Mouse (Mus musculus): ENCODE results near the gene Timm10b.

Gene Timm10b

DNA sequence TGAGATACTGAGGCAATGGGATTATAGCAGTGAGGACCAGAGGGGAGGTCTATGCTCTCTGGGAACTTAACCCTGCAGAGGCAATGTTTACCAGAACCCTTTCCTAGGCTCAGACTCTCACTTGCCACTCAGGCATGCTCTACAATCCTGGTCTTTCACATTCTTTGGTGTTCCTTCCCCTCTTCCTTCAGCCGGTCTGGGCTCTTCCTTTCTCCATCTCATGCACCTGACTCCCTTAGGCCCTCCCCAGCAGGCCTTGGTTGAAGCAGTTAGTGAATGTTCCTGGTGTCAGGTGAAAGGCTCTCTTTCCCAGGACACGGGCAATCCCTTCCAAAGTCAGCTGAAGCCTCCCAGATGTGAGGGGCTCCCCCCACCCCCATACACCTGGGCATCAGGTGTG is at the start of gene Timm10b:
Gene Timm10b (plus strand): TSS at position 301 of the 400 bp plus-strand sequence.
- DNase-seq (ENCODE audit: low read depth, low spot score) = no peak
- H3K36me3 ChIP-seq (ENCODE audit: control insufficient read depth, insufficient read depth, low read length, poor library complexity, severe bottlenecking) = peaks cover 1% of the 10 kb centered on the region; the same call in 1 of the 2 replicates

GRCm38 (mm10) chr7:105590097-105590496 is 49.8 kb upstream of the Timm10b start:
- DNase-seq (ENCODE audit: low read depth, low spot score) = no peak
- no peaks in the 10 kb centered on the region for H3K36me3 ChIP-seq (ENCODE audit: control insufficient read depth, insufficient read depth, low read length, poor library complexity, severe bottlenecking)
- no peaks in the 10 kb centered on the region for H3K27me3 ChIP-seq (ENCODE audit: control insufficient read depth, insufficient read depth, low read length, poor library complexity, severe bottlenecking)

More for the DNA sequence above, at the start of gene Timm10b:
- no peaks in the 10 kb centered on the region for H3K27me3 ChIP-seq (ENCODE audit: control insufficient read depth, insufficient read depth, low read length, poor library complexity, severe bottlenecking)

DNA sequence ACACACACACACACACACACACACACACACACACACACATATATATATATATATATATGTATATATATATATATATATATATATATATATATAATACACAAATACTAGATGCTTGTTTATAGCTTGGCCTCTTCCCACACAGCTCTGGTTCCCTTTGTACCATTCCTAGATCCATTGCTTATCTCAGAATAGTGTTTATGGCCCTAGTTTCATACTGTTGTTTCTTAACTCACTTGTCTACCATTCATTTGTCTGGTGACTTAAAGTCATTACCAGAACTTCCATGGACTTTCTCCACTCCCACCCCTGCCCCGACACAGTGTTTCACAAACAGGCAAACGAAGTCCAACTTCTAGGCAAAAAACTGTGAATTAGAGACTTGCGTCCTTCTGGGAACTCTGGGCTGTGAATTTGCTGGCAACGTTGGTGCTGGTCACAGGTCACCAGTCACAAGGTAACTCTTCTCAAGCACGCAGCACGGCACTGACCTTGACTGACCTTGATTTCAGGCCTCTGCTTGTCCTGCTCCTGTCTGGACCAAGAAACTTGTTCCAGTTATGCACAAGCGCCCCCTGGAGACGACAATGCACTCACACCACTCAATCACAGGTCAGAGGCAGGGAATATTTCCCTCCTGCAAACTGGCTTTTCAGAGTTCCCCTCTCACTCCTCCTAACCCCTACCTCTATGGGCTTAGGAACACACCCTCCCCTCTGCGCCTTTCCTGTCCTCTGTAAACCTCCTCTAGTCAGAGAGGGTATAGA is 36.8 kb upstream of the Timm10b start:
- DNase-seq (ENCODE audit: low read depth, low spot score) = peak; percentile 74
- H3K27me3 ChIP-seq (ENCODE audit: control insufficient read depth, insufficient read depth, low read length, poor library complexity, severe bottlenecking) = no peaks in the 10 kb centered on the region

DNA sequence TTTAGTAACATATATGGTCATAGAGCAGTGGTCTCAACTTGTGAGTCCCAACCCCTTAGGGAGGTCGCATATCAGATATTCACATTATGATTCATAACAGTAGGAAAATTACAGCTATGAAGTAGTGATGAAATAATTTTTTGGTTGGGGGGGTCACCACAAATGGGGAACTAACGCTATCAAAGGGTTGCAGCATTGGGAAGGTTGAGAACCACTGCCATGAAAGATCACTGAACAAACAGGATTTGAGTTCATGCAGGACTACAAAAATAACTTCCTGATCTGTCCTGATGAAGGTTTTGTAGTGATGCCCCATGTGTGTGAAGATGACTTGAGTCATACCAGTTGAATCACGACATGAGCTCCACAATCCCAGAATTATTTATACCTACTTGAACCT is 31.4 kb upstream of the Timm10b start:
- H3K36me3 ChIP-seq (ENCODE audit: control insufficient read depth, insufficient read depth, low read length, poor library complexity, severe bottlenecking) = no peaks in the 10 kb centered on the region
- H3K27me3 ChIP-seq (ENCODE audit: control insufficient read depth, insufficient read depth, low read length, poor library complexity, severe bottlenecking) = no peaks in the 10 kb centered on the region
- no peak for DNase-seq (ENCODE audit: low read depth, low spot score)

More for the DNA sequence above, 36.8 kb upstream of the Timm10b start:
- H3K36me3 ChIP-seq (ENCODE audit: control insufficient read depth, insufficient read depth, low read length, poor library complexity, severe bottlenecking) = no peaks in the 10 kb centered on the region

GRCm38 (mm10) chr7:105611767-105612166 is 28.1 kb upstream of the Timm10b start:
- Histone ChIP-seq H3K27me3 (ENCODE audit: control insufficient read depth, insufficient read depth, low read length, poor library complexity, severe bottlenecking) (no peaks in the 10 kb centered on the region), H3K36me3 (ENCODE audit: control insufficient read depth, insufficient read depth, low read length, poor library complexity, severe bottlenecking) (no peaks in the 10 kb centered on the region)
- DNase-seq (ENCODE audit: low read depth, low spot score) = no peak

- H3K27me3 ChIP-seq (ENCODE audit: control insufficient read depth, insufficient read depth, low read length, poor library complexity, severe bottlenecking) = no peaks in the 10 kb centered on the region
- no peaks in the 10 kb centered on the region for H3K36me3 ChIP-seq (ENCODE audit: control insufficient read depth, insufficient read depth, low read length, poor library complexity, severe bottlenecking)
- no peak for DNase-seq (ENCODE audit: low read depth, low spot score)
Observed at GRCm38 (mm10) chr7:105614400-105614799, 25.5 kb upstream of the Timm10b start.

DNA sequence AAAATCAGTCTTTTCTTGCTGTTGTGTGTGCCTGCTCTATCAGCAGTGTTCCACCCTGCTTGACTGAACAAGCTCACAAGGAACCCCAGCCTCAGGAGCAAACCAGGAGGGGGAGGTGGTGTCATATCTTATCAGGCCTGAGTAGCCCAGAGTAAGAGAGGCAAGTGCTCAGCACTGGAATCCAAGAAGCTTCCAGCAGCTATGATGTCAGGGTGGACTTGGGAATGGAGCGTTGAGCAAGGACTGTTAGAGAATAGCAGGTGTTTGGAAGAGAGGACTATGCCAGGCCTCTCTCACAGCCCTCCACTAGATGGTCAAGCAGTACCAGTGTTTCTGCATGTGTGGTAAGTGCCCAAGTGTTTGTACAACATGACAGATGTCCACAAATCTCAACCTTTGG is 24.1 kb upstream of the Timm10b start:
- Histone ChIP-seq H3K36me3 (ENCODE audit: control insufficient read depth, insufficient read depth, low read length, poor library complexity, severe bottlenecking) (no peaks in the 10 kb centered on the region), H3K27me3 (ENCODE audit: control insufficient read depth, insufficient read depth, low read length, poor library complexity, severe bottlenecking) (no peaks in the 10 kb centered on the region)
- DNase-seq (ENCODE audit: low read depth, low spot score) = no peak

- no peak for DNase-seq (ENCODE audit: low read depth, low spot score)
- Histone ChIP-seq H3K27me3 (ENCODE audit: control insufficient read depth, insufficient read depth, low read length, poor library complexity, severe bottlenecking) (no peaks in the 10 kb centered on the region), H3K36me3 (ENCODE audit: control insufficient read depth, insufficient read depth, low read length, poor library complexity, severe bottlenecking) (no peaks in the 10 kb centered on the region)
Observed at GRCm38 (mm10) chr7:105616561-105616960, 23.3 kb upstream of the Timm10b start.

DNA sequence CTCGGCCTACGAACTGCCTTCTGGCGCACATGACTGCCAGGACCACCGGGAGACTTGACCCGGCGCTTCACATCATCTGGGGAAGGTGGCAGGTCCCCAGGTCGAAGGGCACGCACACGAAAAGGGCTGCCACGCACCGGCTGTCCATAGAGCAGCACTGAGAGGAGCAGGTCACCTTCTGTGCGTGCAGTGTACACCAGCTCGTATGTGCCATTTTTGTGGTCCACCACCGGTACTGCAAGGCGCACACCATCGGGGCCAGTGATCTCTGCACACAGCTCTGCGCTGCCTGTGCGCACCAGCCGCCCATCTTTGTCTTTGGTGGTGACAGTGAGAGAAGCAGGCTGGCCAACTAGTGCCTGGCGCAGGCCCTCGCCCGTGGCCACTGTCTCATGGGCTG is 22.0 kb upstream of the Timm10b start:
- Histone ChIP-seq H3K27me3 (ENCODE audit: control insufficient read depth, insufficient read depth, low read length, poor library complexity, severe bottlenecking) (no peaks in the 10 kb centered on the region), H3K36me3 (ENCODE audit: control insufficient read depth, insufficient read depth, low read length, poor library complexity, severe bottlenecking) (no peaks in the 10 kb centered on the region)
- no peak for DNase-seq (ENCODE audit: low read depth, low spot score)

GRCm38 (mm10) chr7:105619701-105620100 is 20.2 kb upstream of the Timm10b start:
- H3K27me3 ChIP-seq (ENCODE audit: control insufficient read depth, insufficient read depth, low read length, poor library complexity, severe bottlenecking) = no peaks in the 10 kb centered on the region
- H3K36me3 ChIP-seq (ENCODE audit: control insufficient read depth, insufficient read depth, low read length, poor library complexity, severe bottlenecking) = no peaks in the 10 kb centered on the region
- DNase-seq (ENCODE audit: low read depth, low spot score) = no peak

DNA sequence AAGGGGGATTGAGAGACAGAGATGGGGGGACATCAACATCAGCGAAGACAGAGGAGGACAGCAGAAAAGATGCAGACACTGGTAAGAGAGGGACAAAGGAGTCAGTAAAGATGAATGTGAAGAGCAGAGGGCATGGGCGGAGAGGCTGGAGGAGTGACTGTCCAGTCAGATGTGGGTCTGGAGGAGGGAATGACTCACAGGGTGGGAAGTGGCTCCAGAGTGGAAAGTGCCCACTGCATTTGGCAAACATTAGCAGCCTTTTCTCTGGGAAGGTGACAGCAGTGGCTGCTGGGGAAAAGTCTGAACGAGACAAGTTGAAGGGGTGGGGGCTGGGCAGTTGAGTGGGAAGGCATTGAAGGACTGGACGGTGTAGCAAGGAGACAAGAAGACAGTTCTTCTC is 18.8 kb upstream of the Timm10b start:
- Histone ChIP-seq H3K27me3 (ENCODE audit: control insufficient read depth, insufficient read depth, low read length, poor library complexity, severe bottlenecking) (no peaks in the 10 kb centered on the region), H3K36me3 (ENCODE audit: control insufficient read depth, insufficient read depth, low read length, poor library complexity, severe bottlenecking) (no peaks in the 10 kb centered on the region)
- DNase-seq (ENCODE audit: low read depth, low spot score) = no peak

- Histone ChIP-seq H3K27me3 (ENCODE audit: control insufficient read depth, insufficient read depth, low read length, poor library complexity, severe bottlenecking) (no peaks in the 10 kb centered on the region), H3K36me3 (ENCODE audit: control insufficient read depth, insufficient read depth, low read length, poor library complexity, severe bottlenecking) (no peaks in the 10 kb centered on the region)
- DNase-seq (ENCODE audit: low read depth, low spot score) = no peak
Observed at GRCm38 (mm10) chr7:105621646-105622292, 18.1 kb upstream of the Timm10b start.

GRCm38 (mm10) chr7:105625397-105625796 is 14.5 kb upstream of the Timm10b start:
- Histone ChIP-seq H3K27me3 (ENCODE audit: control insufficient read depth, insufficient read depth, low read length, poor library complexity, severe bottlenecking) (no peaks in the 10 kb centered on the region), H3K36me3 (ENCODE audit: control insufficient read depth, insufficient read depth, low read length, poor library complexity, severe bottlenecking) (no peaks in the 10 kb centered on the region)
- no peak for DNase-seq (ENCODE audit: low read depth, low spot score)

- DNase-seq (ENCODE audit: low read depth, low spot score) = no peak
- H3K27me3 ChIP-seq (ENCODE audit: control insufficient read depth, insufficient read depth, low read length, poor library complexity, severe bottlenecking) = no peaks in the 10 kb centered on the region
Observed at GRCm38 (mm10) chr7:105628633-105629032, 11.2 kb upstream of the Timm10b start.

DNA sequence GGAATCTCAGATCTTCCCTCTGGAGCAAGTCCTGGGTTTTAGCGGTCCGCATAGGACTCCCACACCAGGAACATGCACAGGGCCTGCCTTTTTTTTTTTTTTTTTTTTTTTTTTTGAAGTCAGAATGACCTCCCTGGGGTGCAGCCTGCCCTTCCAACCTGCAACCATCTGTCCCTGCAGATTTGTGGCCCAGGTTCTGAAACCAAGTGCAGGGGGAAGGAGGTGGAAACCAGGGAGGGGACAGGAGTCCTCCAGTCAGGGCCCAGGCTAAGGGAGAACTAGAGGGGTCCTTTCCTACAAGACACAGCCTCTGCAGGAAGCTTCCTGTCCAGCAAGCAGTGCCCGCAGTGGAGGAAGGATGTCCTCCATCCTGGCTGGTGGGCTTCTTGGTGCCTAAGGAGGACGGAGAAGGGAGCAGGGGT is 7.3 kb upstream of the Timm10b start:
- DNase-seq (ENCODE audit: low read depth, low spot score) = peak; percentile 10
- H3K36me3 ChIP-seq (ENCODE audit: control insufficient read depth, insufficient read depth, low read length, poor library complexity, severe bottlenecking) = no peaks in the 10 kb centered on the region; the same call in 1 of the 2 replicates
- no peaks in the 10 kb centered on the region for H3K27me3 ChIP-seq (ENCODE audit: control insufficient read depth, insufficient read depth, low read length, poor library complexity, severe bottlenecking)

More at GRCm38 (mm10) chr7:105628633-105629032, 11.2 kb upstream of the Timm10b start:
- no peaks in the 10 kb centered on the region for H3K36me3 ChIP-seq (ENCODE audit: control insufficient read depth, insufficient read depth, low read length, poor library complexity, severe bottlenecking)

All from splenic B cell, adult 2 months (primary cell).